Mouse (Mus musculus): ENCODE results near the gene Noxa1. TPM values are rescaled to one million over a fixed set of nuclear protein-coding genes. Genes with fewer than 3 reads are reported as not detected.

The Noxa1 gene
- total and polyA plus RNA-seq, 2 experiments from 2014 or later: not detected

GRCm38 (mm10) chr2:25114308-25114707, 19.4 kb upstream of the Noxa1 start:
- no peaks in the 10 kb centered on the region for H3K9me3 ChIP-seq (ENCODE audit: low read length)
- H3K27me3 ChIP-seq (ENCODE audit: insufficient read depth, low read length): no peaks in the 10 kb centered on the region
- H3K9ac ChIP-seq (replicated peaks; ENCODE audit: low read length): no peak overlapping the region
- no peak overlapping the region for H3K4me2 ChIP-seq (ENCODE audit: low read depth, low read length)
- 0 out of 2 replicates have a peak, but pooled peaks cover 4% of the 10 kb centered on the region for H3K4me1 ChIP-seq (ENCODE audit: insufficient read depth, low read length)
- no peaks in the 10 kb centered on the region for H3K36me3 ChIP-seq (ENCODE audit: insufficient read depth, low read length)
- no peak overlapping the region for H3K27ac ChIP-seq
- ATAC-seq (no peak), DNase-seq (ENCODE audit: low spot score) (no peak)
- no peak overlapping the region for H3K4me3 ChIP-seq (ENCODE audit: low read length)
- 83% methylated on average over 2 of the region's 2 CpGs for WGBS
- TF ChIP-seq CTCF (IDR thresholded peaks at IDR 0.05; ENCODE audit: low read depth): no peak

GRCm38 (mm10) chr2:25111184-25111791, 16.3 kb upstream of the Noxa1 start:
- Histone ChIP-seq H3K4me3 (ENCODE audit: low read length) (no peak overlapping the region), H3K4me2 (ENCODE audit: low read depth, low read length) (no peak overlapping the region), H3K9ac (replicated peaks; ENCODE audit: low read length) (no peak overlapping the region), H3K27me3 (ENCODE audit: insufficient read depth, low read length) (no peaks in the 10 kb centered on the region), H3K4me1 (ENCODE audit: insufficient read depth, low read length) (0 out of 2 replicates have a peak, but pooled peaks cover 4% of the 10 kb centered on the region), H3K9me3 (ENCODE audit: low read length) (no peaks in the 10 kb centered on the region), H3K36me3 (ENCODE audit: insufficient read depth, low read length) (no peaks in the 10 kb centered on the region), H3K27ac (no peak overlapping the region; the same call in 1 of the 2 replicates)
- ATAC-seq: peak; percentile 43; the same call in 1 of the 2 replicates
- no peak for TF ChIP-seq CTCF (IDR thresholded peaks at IDR 0.05; ENCODE audit: low read depth)
- DNase-seq (ENCODE audit: low spot score): no peak
- WGBS: 38% methylated on average over 9 of the region's 9 CpGs

- no peak for TF ChIP-seq CTCF (IDR thresholded peaks at IDR 0.05; ENCODE audit: low read depth)
- H3K27ac ChIP-seq: no peak overlapping the region; the same call in 1 of the 2 replicates
- H3K27me3 ChIP-seq (ENCODE audit: insufficient read depth, low read length): no peaks in the 10 kb centered on the region
- ATAC-seq: no peak
- no peaks in the 10 kb centered on the region for H3K9me3 ChIP-seq (ENCODE audit: low read length)
- H3K4me3 ChIP-seq (ENCODE audit: low read length): no peak overlapping the region
- 0 out of 2 replicates have a peak, but pooled peaks cover 4% of the 10 kb centered on the region for H3K4me1 ChIP-seq (ENCODE audit: insufficient read depth, low read length)
- no peak overlapping the region for H3K9ac ChIP-seq (replicated peaks; ENCODE audit: low read length)
- no peaks in the 10 kb centered on the region for H3K36me3 ChIP-seq (ENCODE audit: insufficient read depth, low read length)
- DNase-seq (ENCODE audit: low spot score): no peak
- no peak overlapping the region for H3K4me2 ChIP-seq (ENCODE audit: low read depth, low read length)
Observed at GRCm38 (mm10) chr2:25110505-25111183, 15.7 kb upstream of the Noxa1 start.

GRCm38 (mm10) chr2:25109487-25109886, 14.5 kb upstream of the Noxa1 start:
- H3K27me3 ChIP-seq (ENCODE audit: insufficient read depth, low read length): no peaks in the 10 kb centered on the region
- peak; percentile 65 for ATAC-seq

GRCm38 (mm10) chr2:25106045-25106444, 11.1 kb upstream of the Noxa1 start:
- Histone ChIP-seq H3K9me3 (ENCODE audit: low read length) (no peaks in the 10 kb centered on the region), H3K4me2 (ENCODE audit: low read depth, low read length) (no peak overlapping the region), H3K27ac (no peak overlapping the region), H3K27me3 (ENCODE audit: insufficient read depth, low read length) (no peaks in the 10 kb centered on the region), H3K9ac (replicated peaks; ENCODE audit: low read length) (no peak overlapping the region), H3K4me3 (ENCODE audit: low read length) (no peak overlapping the region), H3K4me1 (ENCODE audit: insufficient read depth, low read length) (0 out of 2 replicates have a peak, but pooled peaks cover 4% of the 10 kb centered on the region), H3K36me3 (ENCODE audit: insufficient read depth, low read length) (no peaks in the 10 kb centered on the region)
- WGBS: 54% methylated on average over 3 of the region's 3 CpGs
- no peak for DNase-seq (ENCODE audit: low spot score)
- TF ChIP-seq CTCF (IDR thresholded peaks at IDR 0.05; ENCODE audit: low read depth): no peak
- ATAC-seq: no peak

More at GRCm38 (mm10) chr2:25109487-25109886, 14.5 kb upstream of the Noxa1 start:
- Histone ChIP-seq H3K4me1 (ENCODE audit: insufficient read depth, low read length) (0 out of 2 replicates have a peak, but pooled peaks cover 4% of the 10 kb centered on the region), H3K4me3 (ENCODE audit: low read length) (no peak overlapping the region), H3K4me2 (ENCODE audit: low read depth, low read length) (no peak overlapping the region), H3K9me3 (ENCODE audit: low read length) (no peaks in the 10 kb centered on the region), H3K9ac (replicated peaks; ENCODE audit: low read length) (no peak overlapping the region), H3K36me3 (ENCODE audit: insufficient read depth, low read length) (no peaks in the 10 kb centered on the region), H3K27ac (no peak overlapping the region)
- TF ChIP-seq CTCF (IDR thresholded peaks at IDR 0.05; ENCODE audit: low read depth): no peak
- no peak for DNase-seq (ENCODE audit: low spot score)

- no peak overlapping the region for H3K9ac ChIP-seq (replicated peaks; ENCODE audit: low read length)
- no peak for TF ChIP-seq CTCF (IDR thresholded peaks at IDR 0.05; ENCODE audit: low read depth)
- H3K36me3 ChIP-seq (ENCODE audit: insufficient read depth, low read length): no peaks in the 10 kb centered on the region
- H3K4me3 ChIP-seq (ENCODE audit: low read length): no peak overlapping the region
- WGBS: 86% methylated on average over 2 of the region's 2 CpGs
- DNase-seq (ENCODE audit: low spot score) (no peak), ATAC-seq (no peak)
- H3K4me1 ChIP-seq (ENCODE audit: insufficient read depth, low read length): no peaks in the 10 kb centered on the region
- H3K9me3 ChIP-seq (ENCODE audit: low read length): no peaks in the 10 kb centered on the region
- no peaks in the 10 kb centered on the region for H3K27me3 ChIP-seq (ENCODE audit: insufficient read depth, low read length)
- no peak overlapping the region for H3K27ac ChIP-seq
- H3K4me2 ChIP-seq (ENCODE audit: low read depth, low read length): no peak overlapping the region
Observed at GRCm38 (mm10) chr2:25104122-25104521, 9.2 kb upstream of the Noxa1 start.

GRCm38 (mm10) chr2:25099703-25100102, 4.8 kb upstream of the Noxa1 start:
- H3K9ac ChIP-seq (replicated peaks; ENCODE audit: low read length): no peak overlapping the region
- H3K36me3 ChIP-seq (ENCODE audit: insufficient read depth, low read length): no peaks in the 10 kb centered on the region
- 46% methylated on average over 3 of the region's 3 CpGs for whole genome bisulfite sequencing
- H3K4me2 ChIP-seq (ENCODE audit: low read depth, low read length): no peak overlapping the region
- H3K27ac ChIP-seq: no peak overlapping the region
- TF ChIP-seq CTCF (IDR thresholded peaks at IDR 0.05; ENCODE audit: low read depth): no peak
- H3K9me3 ChIP-seq (ENCODE audit: low read length): no peaks in the 10 kb centered on the region
- DNase-seq (ENCODE audit: low spot score) (no peak), ATAC-seq (peak; percentile 52; the same call in 1 of the 2 replicates)
- no peak overlapping the region for H3K4me3 ChIP-seq (ENCODE audit: low read length)
- H3K27me3 ChIP-seq (ENCODE audit: insufficient read depth, low read length): peaks cover 3% of the 10 kb centered on the region; the same call in 1 of the 2 replicates
- H3K4me1 ChIP-seq (ENCODE audit: insufficient read depth, low read length): no peaks in the 10 kb centered on the region

All from hindbrain, postnatal 0 days (tissue).